Mouse (Mus musculus) CH12F3 (cell line): ENCODE data around the gene Grm6.

Source experiments
- in situ Hi-C: fragments of 300-500 bp; cut with MboI; formaldehyde crosslinking; loops from 2 replicates; pipeline ENCODE4 v1.14.3; 2020; ENCODE audit warnings: low sequenced_read_pairs

Gene Grm6

GRCm38 (mm10) chr11:50913301-50913700 is 62.8 kb downstream of the Grm6 start:
- in situ Hi-C loops = no loop called here

- in situ Hi-C loops = no loop called here
These were observed 64.0 kb downstream of the Grm6 start for GRCm38 (mm10) chr11:50914461-50914860.
